Mouse (Mus musculus) embryonic facial prominence, embryonic 11.5 days (tissue): ENCODE results near the gene Mbtps1. TPM values are rescaled to one million over a fixed set of nuclear protein-coding genes. Genes with fewer than 3 reads are reported as not detected.

Source experiments
- ATAC-seq: fragments of 200-750 bp; cut with Nextera tagmentation; replicated peaks from 2 replicates; pipeline ENCODE4 v1.8.0; 2017; ENCODE audit warnings: low read depth; ENCODE audit not compliant: insufficient number of reproducible peaks, low FRiP score, low TSS enrichment
- DNase-seq: peaks from one replicate; pipeline ENCODE4 v3.0.0-alpha.2; 2015; ENCODE audit warnings: low spot score
- H3K27ac ChIP-seq: fragments of 300-500 bp; sonication (generic); replicated peaks from 2 replicates; pipeline ENCODE4 v1.5.1; 2014; ENCODE audit warnings: mild to moderate bottlenecking, low read depth, low read length, control low read depth
- H3K27me3 ChIP-seq: fragments of 300-500 bp; sonication (generic); 2 replicates; pipeline ENCODE4 v1.6.1; 2014; ENCODE audit warnings: mild to moderate bottlenecking, low read length, moderate library complexity, mixed read lengths; ENCODE audit not compliant: control insufficient read depth, insufficient read depth
- H3K36me3 ChIP-seq: fragments of 300-500 bp; sonication (generic); replicated peaks from 2 replicates; pipeline ENCODE4 v1.6.1; 2014; ENCODE audit warnings: low read depth, mild to moderate bottlenecking, low read length, moderate library complexity, mixed read lengths; ENCODE audit not compliant: control insufficient read depth, insufficient read depth
- H3K4me1 ChIP-seq: fragments of 300-500 bp; sonication (generic); 2 replicates; pipeline ENCODE4 v1.6.1; 2014; ENCODE audit warnings: low read length, mixed read lengths; ENCODE audit not compliant: control insufficient read depth, insufficient read depth
- H3K4me2 ChIP-seq: fragments of 300-500 bp; sonication (generic); 2 replicates; pipeline ENCODE4 v1.6.1; 2014; ENCODE audit warnings: low read depth, mild to moderate bottlenecking, control low read depth, low read length, moderate library complexity
- H3K4me3 ChIP-seq: fragments of 300-500 bp; sonication (generic); 2 replicates; pipeline ENCODE4 v1.5.1; 2014; ENCODE audit warnings: low read depth, low read length, control low read depth
- H3K9ac ChIP-seq: fragments of 300-500 bp; sonication (generic); replicated peaks from 2 replicates; pipeline ENCODE4 v1.6.1; 2014; ENCODE audit warnings: mild to moderate bottlenecking, control low read depth, low read length
- H3K9me3 ChIP-seq: fragments of 300-500 bp; sonication (generic); replicated peaks from 2 replicates; pipeline ENCODE4 v1.6.1; 2016; ENCODE audit warnings: mild to moderate bottlenecking, low read length, inconsistent platforms, mixed read lengths; ENCODE audit not compliant: control insufficient read depth
- WGBS: fragments of 180-500 bp; shearing (Covaris S2); extraction: QIAGEN DNeasy Blood & Tissue Kit; methylation state at CpG from one replicate; pipeline ENCODE4 v1.1.7; 2014; 5-methylcytosine and 5-hydroxymethylcytosine counted together
- polyA plus RNA-seq: library from polyadenylated mRNA; unstranded; fragments of >200 nt; fragmentation: Nextera tagmentation; extraction: Ambion mirVana; gene quantifications from 2 replicates; pipeline ENCODE4 v1.2.1, GENCODE M21; 2014

Mbtps1 gene
- polyA plus RNA-seq, 1 experiment from 2014 or later, result 103 TPM

GRCm38 (mm10) chr8:119463709-119464108 lies 94.8 kb downstream of the Mbtps1 start:
- H3K27ac ChIP-seq, result no peak overlapping the region
- no peak overlapping the region for H3K9ac ChIP-seq
- ATAC-seq, result no peak
- peaks cover 3% of the 10 kb centered on the region for H3K4me1 ChIP-seq
- WGBS, result 63% methylated on average over 7 of the region's 7 CpGs
- H3K9me3 ChIP-seq, result no peaks in the 10 kb centered on the region
- H3K4me2 ChIP-seq, result no peak overlapping the region
- no peak for DNase-seq
- peaks cover 5% of the 10 kb centered on the region; the same call in 1 of the 2 replicates for H3K27me3 ChIP-seq
- H3K36me3 ChIP-seq, result no peaks in the 10 kb centered on the region
- H3K4me3 ChIP-seq, result no peak overlapping the region

GRCm38 (mm10) chr8:119461356-119461755 lies 97.2 kb downstream of the Mbtps1 start:
- Histone ChIP-seq H3K4me1 (peaks cover 3% of the 10 kb centered on the region), H3K27me3 (peaks cover 5% of the 10 kb centered on the region; the same call in 1 of the 2 replicates), H3K27ac (no peak overlapping the region), H3K9me3 (no peaks in the 10 kb centered on the region), H3K36me3 (no peaks in the 10 kb centered on the region), H3K9ac (no peak overlapping the region), H3K4me2 (no peak overlapping the region), H3K4me3 (no peak overlapping the region)
- 83% methylated on average over 9 of the region's 9 CpGs for WGBS
- DNase-seq, result no peak
- no peak for ATAC-seq

GRCm38 (mm10) chr8:119459724-119460123 lies 98.8 kb downstream of the Mbtps1 start:
- ATAC-seq (no peak), DNase-seq (no peak)
- WGBS, result 62% methylated on average over 16 of the region's 16 CpGs
- H3K36me3 ChIP-seq, result no peaks in the 10 kb centered on the region
- H3K27me3 ChIP-seq, result no peaks in the 10 kb centered on the region; the same call in 1 of the 2 replicates
- H3K27ac ChIP-seq, result no peak overlapping the region
- no peak overlapping the region for H3K4me2 ChIP-seq
- no peaks in the 10 kb centered on the region for H3K4me1 ChIP-seq
- H3K4me3 ChIP-seq, result no peak overlapping the region
- no peak overlapping the region for H3K9ac ChIP-seq
- H3K9me3 ChIP-seq, result no peaks in the 10 kb centered on the region

Other genes starting within 250 kb of the Mbtps1 start
- gene Hsbp1, start 214.2 kb downstream of the Mbtps1 start, polyA plus RNA-seq, result 311 and 315 TPM in 2 replicates
- 9.8 and 10.4 TPM in 2 replicates for gene Mlycd, start 163.9 kb downstream of the Mbtps1 start, polyA plus RNA-seq
- gene Osgin1, start 124.6 kb downstream of the Mbtps1 start, polyA plus RNA-seq, result 0.08 and 0.53 TPM in 2 replicates
- gene Necab2, start 112.0 kb downstream of the Mbtps1 start, polyA plus RNA-seq, result 9.2 and 11.9 TPM in 2 replicates
- 1.8 and 4.7 TPM in 2 replicates for gene Slc38a8, start 57.0 kb downstream of the Mbtps1 start, polyA plus RNA-seq
- gene Hsdl1, start 16.4 kb upstream of the Mbtps1 start, polyA plus RNA-seq, result 39.6 and 45.2 TPM in 2 replicates
- gene Dnaaf1, start 16.5 kb upstream of the Mbtps1 start, polyA plus RNA-seq, result 0.13 TPM in 1 of 2 replicates, not detected in the other
- 10.3 and 11.0 TPM in 2 replicates for gene Taf1c, start 46.5 kb upstream of the Mbtps1 start, polyA plus RNA-seq
- gene Adad2, start 54.0 kb upstream of the Mbtps1 start, polyA plus RNA-seq, result 0.17 TPM in 1 of 2 replicates, not detected in the other
- gene Kcng4, start 76.9 kb upstream of the Mbtps1 start, polyA plus RNA-seq, result 0.15 TPM in 1 of 2 replicates, not detected in the other
- gene Wfdc1, start 107.6 kb upstream of the Mbtps1 start, polyA plus RNA-seq, result 5.7 and 14.3 TPM in 2 replicates
- gene Atp2c2, start 141.3 kb upstream of the Mbtps1 start, polyA plus RNA-seq, result 1.1 and 1.3 TPM in 2 replicates
- 6.5 and 6.9 TPM in 2 replicates for gene Tldc1, start 219.7 kb upstream of the Mbtps1 start, polyA plus RNA-seq